Mouse (Mus musculus): ENCODE measurements around the gene Map2k3. TPM values are rescaled to one million over a fixed set of nuclear protein-coding genes. Genes with fewer than 3 reads are reported as not detected.
A peak's percentile ranks its signal among the peaks of the same experiment; 100 is the strongest.

Gene Map2k3
- total and polyA plus RNA-seq, 3 experiments: 13.7 to 92.5 (median 35.5) TPM

DNA sequence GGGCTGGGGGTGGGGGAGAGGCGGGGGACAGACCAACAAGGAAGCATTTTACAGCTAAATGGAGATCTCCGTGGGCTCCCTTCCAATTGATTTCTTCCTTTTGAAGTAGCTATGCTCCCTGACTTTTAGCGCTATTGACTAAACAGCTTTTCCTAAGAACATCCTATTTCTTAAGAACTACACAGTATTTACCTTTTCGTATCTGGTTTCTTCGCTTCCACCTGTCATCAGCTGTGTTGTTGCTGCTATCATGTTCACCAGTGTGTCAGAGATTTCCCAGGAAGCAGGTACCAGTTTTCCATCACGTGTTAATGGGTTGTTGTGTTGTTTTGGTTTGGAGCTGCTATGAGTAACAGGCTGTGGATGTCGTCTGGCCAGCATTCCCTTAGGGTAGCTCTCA, 17.3 kb upstream of the Map2k3 start, which contains the start of gene Natd1:
Gene Natd1 (minus strand): TSS at position 260 of the 400 bp plus-strand sequence.
- Histone ChIP-seq H3K27ac (ENCODE audit: insufficient read depth, low read depth) (no peak within 1 kb of the TSS), H3K4me1 (ENCODE audit: control insufficient read depth in 1 of 2, insufficient read depth in 2 of 2) (peaks cover 7 to 28% of the 10 kb centered on the region in 2 experiments), H3K9me3 (replicated peaks; ENCODE audit: low read length) (no peaks in the 10 kb centered on the region), H3K27me3 (replicated peaks) (no peaks in the 10 kb centered on the region), H3K79me2 (replicated peaks; ENCODE audit: control insufficient read depth, extremely low read depth, insufficient read depth, poor library complexity, severe bottlenecking) (no peaks in the 10 kb centered on the region), H3K9ac (ENCODE audit: insufficient read depth, low read depth) (peak within 1 kb of the TSS; percentile 62), H3K36me3 (replicated peaks in 1 of 2; ENCODE audit: control insufficient read depth in 1 of 2, insufficient read depth in 1 of 2, low read length in 1 of 2) (peaks cover 0 to 4% of the 10 kb centered on the region in 2 experiments), H3K4me3 (replicated peaks in 1 of 3; ENCODE audit: low read depth in 2 of 3, low read length in 2 of 3, poor library complexity in 1 of 3) (peak within 1 kb of the TSS; percentile 69 to 86 (median 74)), H3K4me2 (ENCODE audit: insufficient read depth, low read depth, poor library complexity, severe bottlenecking) (peak within 1 kb of the TSS; percentile 91)
- TF ChIP-seq CHD1 (IDR thresholded peaks at IDR 0.05; ENCODE audit: low read depth, low read length) (no peak), CTCF (conservative IDR thresholded peaks at IDR 0.05 in 1 of 2, IDR thresholded peaks at IDR 0.05 in 1 of 2; ENCODE audit: low read depth in 2 of 2, low read length in 2 of 2) (no peak), EP300 (IDR thresholded peaks at IDR 0.05; ENCODE audit: low read length) (no peak), USF2 (conservative IDR thresholded peaks at IDR 0.05; ENCODE audit: low read depth, low read length) (no peak), MAX (IDR thresholded peaks at IDR 0.05; ENCODE audit: low read length) (no peak)
- DNase-seq (ENCODE audit: extremely low read depth): no peak
- in situ Hi-C loops (cut with MboI; ENCODE audit: low pct_ligation_motif_present, low pct_unique_long_range_greater_than_20kb, low sequenced_read_pairs): no loop called here
- dilution Hi-C loops (cut with MboI; ENCODE audit: extremely low pct_ligation_motif_present, extremely low pct_unique_long_range_greater_than_20kb, low sequenced_read_pairs): no loop called here

DNA sequence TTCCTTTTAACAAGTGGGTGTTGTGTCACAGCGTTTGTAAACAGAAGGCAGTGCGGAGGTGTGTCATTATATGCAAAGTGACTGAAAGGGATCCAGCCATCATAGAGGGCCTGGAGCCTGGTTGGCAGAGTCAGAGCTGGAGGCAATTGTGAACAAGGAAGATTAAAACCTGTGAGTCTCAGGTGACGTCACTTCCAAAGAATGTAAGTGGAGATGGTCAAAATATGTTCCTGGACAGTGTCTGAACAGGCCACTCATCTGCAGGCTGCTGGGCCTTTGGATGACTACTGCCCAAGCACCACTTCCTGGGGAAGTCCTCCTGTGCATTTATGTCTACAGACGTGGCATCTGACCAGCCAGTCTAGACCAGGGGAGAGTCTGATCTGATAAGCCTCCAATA, 16.6 kb upstream of the Map2k3 start:
- H3K9ac ChIP-seq (ENCODE audit: insufficient read depth, low read depth): no peak overlapping the region
- H3K27me3 ChIP-seq (replicated peaks): no peaks in the 10 kb centered on the region
- dilution Hi-C loops (cut with MboI; ENCODE audit: extremely low pct_ligation_motif_present, extremely low pct_unique_long_range_greater_than_20kb, low sequenced_read_pairs) (no loop called here), in situ Hi-C loops (cut with MboI; ENCODE audit: low pct_ligation_motif_present, low pct_unique_long_range_greater_than_20kb, low sequenced_read_pairs) (no loop called here)
- no peak overlapping the region for H3K4me2 ChIP-seq (ENCODE audit: insufficient read depth, low read depth, poor library complexity, severe bottlenecking)
- no peak for TF ChIP-seq PAX5 (IDR thresholded peaks at IDR 0.05; ENCODE audit: low read length)
- TF ChIP-seq RAD21 (IDR thresholded peaks at IDR 0.05; ENCODE audit: low read depth, low read length): no peak
- no peak for TF ChIP-seq HCFC1 (IDR thresholded peaks at IDR 0.05; ENCODE audit: low read depth, low read length)
- TF ChIP-seq SMC3 (IDR thresholded peaks at IDR 0.05; ENCODE audit: low read depth, low read length): no peak
- TF ChIP-seq ZKSCAN1 (IDR thresholded peaks at IDR 0.05; ENCODE audit: borderline replicate concordance, low read depth, low read length): no peak
- TF ChIP-seq UBTF (IDR thresholded peaks at IDR 0.05; ENCODE audit: low read depth, low read length): no peak
- no peak for TF ChIP-seq NELFE (IDR thresholded peaks at IDR 0.05; ENCODE audit: low read depth, low read length)
- no peak for TF ChIP-seq EP300 (IDR thresholded peaks at IDR 0.05; ENCODE audit: low read length)
- TF ChIP-seq IRF4 (IDR thresholded peaks at IDR 0.05; ENCODE audit: low read depth, low read length): no peak
- TF ChIP-seq CHD2 (IDR thresholded peaks at IDR 0.05; ENCODE audit: low read length): no peak
- TF ChIP-seq MEF2A (IDR thresholded peaks at IDR 0.05; ENCODE audit: borderline replicate concordance, low read depth, low read length): no peak
- TF ChIP-seq GABPA (IDR thresholded peaks at IDR 0.05; ENCODE audit: insufficient replicate concordance, low read depth, low read length): no peak
- TF ChIP-seq POLR2AphosphoS2 (IDR thresholded peaks at IDR 0.05; ENCODE audit: low read depth, low read length): no peak
- TF ChIP-seq CTCF (conservative IDR thresholded peaks at IDR 0.05 in 1 of 2, IDR thresholded peaks at IDR 0.05 in 1 of 2; ENCODE audit: low read depth in 2 of 2, low read length in 2 of 2): no peak
- TF ChIP-seq CHD1 (IDR thresholded peaks at IDR 0.05; ENCODE audit: low read depth, low read length): no peak
- no peak for TF ChIP-seq NRF1 (IDR thresholded peaks at IDR 0.05; ENCODE audit: low read depth, low read length)
- TF ChIP-seq MAZ (IDR thresholded peaks at IDR 0.05; ENCODE audit: low read depth, low read length): no peak
- TF ChIP-seq TCF12 (IDR thresholded peaks at IDR 0.05; ENCODE audit: low read depth, low read length): no peak
- TF ChIP-seq ETS1 (conservative IDR thresholded peaks at IDR 0.05; ENCODE audit: low read depth, low read length): no peak
- H3K4me1 ChIP-seq (ENCODE audit: control insufficient read depth in 1 of 2, insufficient read depth in 2 of 2): peaks cover 7 to 28% of the 10 kb centered on the region in 2 experiments
- no peaks in the 10 kb centered on the region for H3K9me3 ChIP-seq (replicated peaks; ENCODE audit: low read length)
- no peak overlapping the region for H3K4me3 ChIP-seq (replicated peaks in 1 of 3; ENCODE audit: low read depth in 2 of 3, low read length in 2 of 3, poor library complexity in 1 of 3)
- H3K79me2 ChIP-seq (replicated peaks; ENCODE audit: control insufficient read depth, extremely low read depth, insufficient read depth, poor library complexity, severe bottlenecking): no peaks in the 10 kb centered on the region
- no peak for DNase-seq (ENCODE audit: extremely low read depth)
- peaks cover 5 to 9% of the 10 kb centered on the region in 2 experiments for H3K36me3 ChIP-seq (replicated peaks in 1 of 2; ENCODE audit: control insufficient read depth in 1 of 2, insufficient read depth in 1 of 2, low read length in 1 of 2)
- H3K27ac ChIP-seq (ENCODE audit: insufficient read depth, low read depth): no peak overlapping the region

All from CH12.LX (cell line).